Mouse (Mus musculus): ENCODE results near the gene Zfp511. TPM values are rescaled to one million over a fixed set of nuclear protein-coding genes. Genes with fewer than 3 reads are reported as not detected.

Gene Zfp511
- polyA plus RNA-seq, 1 experiment from 2014 or later = 37.2 TPM

DNA sequence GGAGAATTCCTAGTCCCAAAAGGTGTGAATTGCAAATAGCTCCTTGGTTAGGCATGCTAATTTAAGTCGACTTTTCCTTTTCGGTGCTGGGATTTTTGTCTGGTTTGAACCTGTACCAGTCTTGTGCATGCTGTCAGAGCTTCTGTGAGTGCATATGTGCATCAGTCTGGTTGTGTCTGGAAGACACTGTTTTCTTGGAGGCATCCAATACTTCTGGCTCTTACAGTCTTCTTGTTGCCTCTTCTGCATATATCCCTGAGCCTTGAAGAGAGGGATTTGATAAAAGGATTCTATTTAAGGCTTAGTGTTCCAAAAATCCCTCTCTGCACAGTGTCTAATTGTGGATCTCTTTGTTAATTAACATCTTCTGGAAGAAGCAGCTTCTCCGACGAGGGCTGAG, 17.9 kb downstream of the Zfp511 start:
- H3K27ac ChIP-seq = no peak overlapping the region
- H3K9me3 ChIP-seq = no peaks in the 10 kb centered on the region
- peaks cover 89% of the 10 kb centered on the region for H3K27me3 ChIP-seq
- no peak overlapping the region for H3K4me2 ChIP-seq
- H3K4me1 ChIP-seq = peaks cover 17% of the 10 kb centered on the region
- H3K36me3 ChIP-seq = no peaks in the 10 kb centered on the region
- H3K9ac ChIP-seq = no peak overlapping the region
- 72% methylated on average over 4 of the region's 4 CpGs for WGBS
- no peak for ATAC-seq (ENCODE audit: insufficient number of reproducible peaks, low FRiP score, low TSS enrichment, low read depth)
- no peak overlapping the region for H3K4me3 ChIP-seq

DNA sequence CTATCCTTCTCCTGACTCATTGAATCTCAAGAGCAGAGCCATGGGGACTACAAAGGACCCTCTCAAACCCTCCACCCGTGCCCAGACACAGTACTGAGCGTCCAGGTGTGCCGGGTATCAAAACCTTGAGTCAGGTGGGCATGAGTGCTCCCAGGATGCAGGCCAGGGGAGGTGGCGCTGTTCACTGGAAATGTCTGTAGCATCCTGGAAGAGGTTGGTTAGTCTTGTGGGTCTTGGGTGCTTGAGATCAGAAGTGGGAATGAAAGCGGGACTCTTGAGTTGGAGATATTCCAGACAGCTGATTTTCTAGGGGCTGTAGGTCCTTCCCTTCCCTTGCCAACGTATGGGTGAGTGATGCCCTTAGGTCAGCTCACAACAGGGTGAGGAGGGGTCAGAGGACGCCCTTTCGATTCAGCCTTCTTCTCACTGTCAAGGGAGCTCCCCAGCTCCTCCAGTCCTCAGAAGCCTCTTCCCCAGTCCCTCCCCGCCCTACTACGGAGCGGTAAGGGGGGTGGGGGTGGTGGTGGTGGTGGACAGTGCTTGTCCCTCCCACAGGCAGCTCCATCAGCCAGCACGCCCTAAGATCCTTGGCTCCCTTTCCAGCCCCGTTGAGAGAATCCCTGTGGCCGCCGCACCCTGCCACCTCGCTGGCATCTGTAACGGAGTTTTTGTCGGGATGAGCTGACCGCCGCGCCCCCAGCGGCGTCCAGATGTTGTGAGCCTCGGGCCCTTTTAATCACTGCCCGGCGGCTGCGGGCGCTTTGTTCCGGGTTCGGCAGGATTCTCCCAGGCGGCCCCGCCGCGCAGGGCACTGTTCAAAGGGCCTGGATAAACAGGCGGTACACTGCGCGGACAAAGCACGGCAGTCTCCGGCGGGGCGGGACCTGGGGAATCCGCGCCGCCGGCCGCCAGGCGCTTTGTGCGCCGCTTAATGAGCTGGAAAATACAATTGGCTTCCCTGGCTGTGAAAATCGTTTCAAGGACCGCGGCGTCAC, 21.5 kb downstream of the Zfp511 start:
- H3K27me3 ChIP-seq = peaks cover 91% of the 10 kb centered on the region

DNA sequence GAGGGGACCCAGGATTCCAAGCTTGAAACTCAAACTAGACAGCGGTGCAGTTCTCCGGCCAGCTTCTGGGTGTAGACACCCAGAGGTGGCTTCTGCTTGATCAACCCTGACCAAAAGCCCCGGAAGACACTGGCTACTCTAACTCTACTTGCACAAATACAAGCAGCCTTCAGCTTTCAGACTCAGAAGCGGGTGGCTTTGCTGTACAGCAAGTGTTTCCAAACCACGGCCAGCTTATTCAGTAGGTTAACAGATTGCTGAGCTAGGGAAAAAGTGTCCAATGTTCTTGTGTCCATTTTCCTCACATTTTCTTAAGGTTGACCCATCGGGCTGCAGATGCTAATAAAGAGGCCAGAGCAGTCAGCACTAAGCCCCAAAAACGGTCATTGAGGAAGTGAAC, 22.3 kb downstream of the Zfp511 start:
- Histone ChIP-seq H3K9me3 (no peaks in the 10 kb centered on the region), H3K4me1 (peaks cover 21% of the 10 kb centered on the region), H3K4me2 (peak overlapping the region; percentile 86), H3K9ac (no peak overlapping the region), H3K36me3 (no peaks in the 10 kb centered on the region), H3K27me3 (peaks cover 91% of the 10 kb centered on the region), H3K4me3 (peak overlapping the region; percentile 44), H3K27ac (no peak overlapping the region)
- no peak for ATAC-seq (ENCODE audit: insufficient number of reproducible peaks, low FRiP score, low TSS enrichment, low read depth)
- 28% methylated on average over 7 of the region's 7 CpGs for WGBS

More for the DNA sequence above, 21.5 kb downstream of the Zfp511 start:
- ATAC-seq (ENCODE audit: insufficient number of reproducible peaks, low FRiP score, low TSS enrichment, low read depth) = 0 out of 2 replicates have a peak, but pooled peaks have one; percentile 40
- H3K36me3 ChIP-seq = no peaks in the 10 kb centered on the region
- peak overlapping the region; percentile 86 for H3K4me2 ChIP-seq
- H3K9ac ChIP-seq = peak overlapping the region; percentile 23; the same call in 1 of the 2 replicates
- H3K4me3 ChIP-seq = peak overlapping the region; percentile 44
- H3K4me1 ChIP-seq = peaks cover 21% of the 10 kb centered on the region
- no peaks in the 10 kb centered on the region for H3K9me3 ChIP-seq
- no peak overlapping the region for H3K27ac ChIP-seq
- WGBS = 4% methylated on average over 53 of the region's 53 CpGs

DNA sequence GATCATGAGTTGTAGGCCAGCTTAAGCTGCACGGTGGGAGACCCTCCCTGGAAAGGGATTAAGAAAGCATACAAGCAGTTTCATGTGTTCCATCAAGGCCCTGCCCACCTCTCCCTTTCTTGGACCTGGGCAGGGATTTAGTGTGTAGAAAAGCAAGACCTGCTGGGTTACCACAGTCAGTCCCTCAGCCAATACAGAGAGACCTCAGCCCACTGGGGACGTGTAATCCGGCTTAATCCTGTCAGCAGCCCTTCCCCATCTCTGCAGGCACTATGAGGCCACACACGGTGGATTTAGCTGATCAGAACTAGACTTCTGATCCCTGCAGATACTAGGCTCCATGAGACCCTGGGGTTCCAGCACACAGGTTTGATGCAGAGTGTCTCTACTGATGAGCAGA, 23.4 kb downstream of the Zfp511 start:
- WGBS = 53% methylated on average over 4 of the region's 4 CpGs
- H3K9me3 ChIP-seq = no peaks in the 10 kb centered on the region
- H3K4me2 ChIP-seq = no peak overlapping the region
- H3K36me3 ChIP-seq = no peaks in the 10 kb centered on the region
- H3K4me3 ChIP-seq = no peak overlapping the region
- peaks cover 21% of the 10 kb centered on the region for H3K4me1 ChIP-seq
- ATAC-seq (ENCODE audit: insufficient number of reproducible peaks, low FRiP score, low TSS enrichment, low read depth) = no peak
- no peak overlapping the region for H3K9ac ChIP-seq
- no peak overlapping the region for H3K27ac ChIP-seq
- H3K27me3 ChIP-seq = peaks cover 93% of the 10 kb centered on the region

DNA sequence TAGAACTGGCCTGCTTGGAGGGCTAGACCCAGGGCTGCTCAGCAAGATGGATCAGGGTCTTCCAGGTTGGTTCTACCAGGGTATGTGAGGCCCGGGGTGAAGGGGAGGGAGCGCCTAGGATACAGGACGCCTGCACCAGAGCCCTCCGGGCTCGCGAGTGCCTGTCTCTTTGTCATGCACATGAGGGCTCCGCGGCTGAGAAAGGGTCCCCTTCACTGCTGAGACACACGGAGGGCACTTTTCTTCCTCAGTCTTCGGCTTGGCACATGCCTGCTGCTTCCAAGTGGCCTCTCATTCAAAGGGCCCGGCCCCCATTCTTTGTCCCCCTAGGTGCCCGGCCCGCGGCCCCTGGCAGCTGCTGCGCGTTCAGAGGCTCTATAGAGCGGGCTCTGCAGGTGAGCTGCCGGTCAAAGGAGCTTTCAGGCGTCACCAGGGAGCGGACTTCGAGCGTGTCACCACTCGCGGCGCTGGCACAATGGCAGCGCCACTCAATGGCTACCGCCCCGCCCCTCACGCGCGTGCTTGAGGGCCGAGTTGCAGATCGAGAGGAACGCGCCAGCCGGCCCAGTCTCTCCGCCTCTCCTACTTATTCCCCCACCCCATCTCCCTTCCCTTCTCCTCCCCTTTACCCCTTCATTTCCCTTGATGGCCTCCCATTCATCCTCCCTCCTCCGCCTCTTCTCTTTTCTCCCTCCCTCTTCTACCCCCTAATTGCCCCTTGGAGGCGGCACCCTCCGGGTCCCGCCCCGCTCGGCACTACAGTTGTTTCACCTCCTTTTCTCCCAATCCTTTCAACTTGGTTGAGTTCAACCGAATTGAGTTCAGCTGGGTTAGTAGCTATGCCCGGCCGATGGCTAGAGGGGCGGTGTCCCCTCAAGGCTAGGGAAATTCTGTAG, 25.0 kb downstream of the Zfp511 start:
- H3K4me1 ChIP-seq = peaks cover 21% of the 10 kb centered on the region
- no peak overlapping the region for H3K27ac ChIP-seq
- peak overlapping the region; percentile 83 for H3K4me2 ChIP-seq
- peak overlapping the region; percentile 38 for H3K4me3 ChIP-seq
- ATAC-seq (ENCODE audit: insufficient number of reproducible peaks, low FRiP score, low TSS enrichment, low read depth) = no peak
- WGBS = 2% methylated on average over 46 of the region's 47 CpGs
- H3K9ac ChIP-seq = no peak overlapping the region
- peaks cover 93% of the 10 kb centered on the region for H3K27me3 ChIP-seq
- no peaks in the 10 kb centered on the region for H3K36me3 ChIP-seq
- no peaks in the 10 kb centered on the region for H3K9me3 ChIP-seq

DNA sequence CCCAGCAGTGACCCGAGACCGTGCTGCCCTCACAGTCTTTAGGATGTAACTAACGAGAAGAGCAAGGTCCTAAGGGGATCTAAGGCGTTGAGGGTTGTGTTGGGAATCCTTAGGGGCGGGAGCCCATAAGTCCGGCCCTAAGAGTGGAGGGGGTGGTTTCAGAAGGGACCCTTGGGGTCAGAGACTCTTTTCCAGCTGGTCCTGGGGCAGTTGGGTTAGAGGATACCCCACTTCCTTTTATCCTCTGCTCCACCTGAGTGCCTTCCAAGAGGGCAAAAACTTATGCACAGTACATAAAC, 25.6 kb downstream of the Zfp511 start:
- no peak overlapping the region for H3K9ac ChIP-seq
- H3K4me1 ChIP-seq = peaks cover 21% of the 10 kb centered on the region
- 9% methylated on average over 6 of the region's 6 CpGs for WGBS
- H3K27ac ChIP-seq = no peak overlapping the region
- peaks cover 87% of the 10 kb centered on the region for H3K27me3 ChIP-seq
- peak overlapping the region; percentile 83 for H3K4me2 ChIP-seq
- H3K4me3 ChIP-seq = peak overlapping the region; percentile 38; the same call in 1 of the 2 replicates
- no peaks in the 10 kb centered on the region for H3K9me3 ChIP-seq
- ATAC-seq (ENCODE audit: insufficient number of reproducible peaks, low FRiP score, low TSS enrichment, low read depth) = no peak
- H3K36me3 ChIP-seq = no peaks in the 10 kb centered on the region

DNA sequence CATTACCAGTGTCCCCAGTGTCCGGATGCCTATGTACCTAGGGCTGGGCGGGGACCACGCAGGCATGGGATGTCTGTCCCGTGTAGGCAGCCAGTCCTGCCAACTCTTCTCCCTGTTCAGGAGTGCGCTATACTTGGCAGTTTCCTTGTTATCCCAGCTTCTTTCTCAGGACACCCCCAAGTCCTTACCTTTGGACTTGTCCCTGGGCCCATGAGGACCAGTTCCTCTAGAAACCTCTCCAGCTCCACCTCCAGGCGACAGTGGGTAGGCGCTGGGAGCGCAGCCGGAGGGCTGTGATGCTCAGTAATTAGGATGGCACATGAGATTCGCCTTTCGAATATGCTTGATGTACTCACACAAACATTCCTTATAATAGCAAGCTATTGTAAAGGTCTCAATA, 26.1 kb downstream of the Zfp511 start:
- H3K4me2 ChIP-seq = no peak overlapping the region
- H3K9me3 ChIP-seq = no peaks in the 10 kb centered on the region
- H3K27ac ChIP-seq = no peak overlapping the region
- peaks cover 21% of the 10 kb centered on the region for H3K4me1 ChIP-seq
- H3K27me3 ChIP-seq = peaks cover 82% of the 10 kb centered on the region
- no peaks in the 10 kb centered on the region for H3K36me3 ChIP-seq
- no peak overlapping the region for H3K9ac ChIP-seq
- no peak overlapping the region for H3K4me3 ChIP-seq
- ATAC-seq (ENCODE audit: insufficient number of reproducible peaks, low FRiP score, low TSS enrichment, low read depth) = no peak
- WGBS = 23% methylated on average over 11 of the region's 11 CpGs

DNA sequence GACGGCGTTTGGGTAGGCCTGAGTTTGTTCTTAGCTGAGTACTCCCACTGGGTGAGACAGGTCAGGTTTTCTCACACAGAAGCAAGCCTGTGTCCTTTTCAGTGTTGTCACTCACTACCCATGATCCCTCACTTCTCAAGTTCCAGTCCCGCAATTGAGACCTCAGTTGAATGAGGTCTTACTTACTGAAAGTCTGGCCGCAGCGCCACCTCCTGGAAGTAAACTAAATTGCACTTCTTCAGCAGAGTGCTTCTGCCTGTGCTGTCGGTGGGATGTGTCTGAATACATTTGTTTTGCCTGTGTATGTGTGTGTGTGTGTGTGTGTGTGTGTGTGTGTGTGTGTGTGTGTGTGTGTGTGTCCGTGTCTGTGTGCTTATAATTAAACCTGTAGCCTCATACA, 26.9 kb downstream of the Zfp511 start:
- Histone ChIP-seq H3K27ac (no peak overlapping the region), H3K9ac (no peak overlapping the region), H3K36me3 (no peaks in the 10 kb centered on the region), H3K27me3 (peaks cover 74% of the 10 kb centered on the region), H3K4me1 (peaks cover 15% of the 10 kb centered on the region), H3K9me3 (no peaks in the 10 kb centered on the region), H3K4me2 (no peak overlapping the region), H3K4me3 (no peak overlapping the region)
- 22% methylated on average over 7 of the region's 7 CpGs for WGBS
- no peak for ATAC-seq (ENCODE audit: insufficient number of reproducible peaks, low FRiP score, low TSS enrichment, low read depth)

DNA sequence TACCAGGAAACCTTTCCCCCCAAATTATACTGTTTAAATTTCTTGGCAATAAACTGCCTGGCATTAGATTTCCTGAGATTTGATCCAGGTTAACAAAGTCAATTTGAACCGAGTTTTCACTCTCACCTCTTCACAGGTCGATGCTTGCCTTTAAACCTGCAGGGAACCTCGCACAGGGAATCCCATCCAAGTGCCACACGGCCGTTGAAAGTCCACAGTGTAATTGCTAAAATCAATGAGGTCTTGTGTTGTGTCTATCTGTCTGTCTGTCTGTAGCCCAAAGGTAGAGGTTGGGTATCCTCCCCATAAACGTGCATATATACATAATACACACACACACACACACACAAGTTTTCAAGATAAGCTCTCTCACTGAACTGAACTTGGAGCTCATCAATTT, 31.2 kb downstream of the Zfp511 start:
- WGBS = 56% methylated on average over 6 of the region's 6 CpGs
- no peak overlapping the region for H3K4me3 ChIP-seq
- H3K4me2 ChIP-seq = no peak overlapping the region
- H3K4me1 ChIP-seq = no peaks in the 10 kb centered on the region
- H3K9ac ChIP-seq = no peak overlapping the region
- no peak overlapping the region for H3K27ac ChIP-seq
- peaks cover 52% of the 10 kb centered on the region for H3K27me3 ChIP-seq
- no peaks in the 10 kb centered on the region for H3K9me3 ChIP-seq
- H3K36me3 ChIP-seq = no peaks in the 10 kb centered on the region
- no peak for ATAC-seq (ENCODE audit: insufficient number of reproducible peaks, low FRiP score, low TSS enrichment, low read depth)

DNA sequence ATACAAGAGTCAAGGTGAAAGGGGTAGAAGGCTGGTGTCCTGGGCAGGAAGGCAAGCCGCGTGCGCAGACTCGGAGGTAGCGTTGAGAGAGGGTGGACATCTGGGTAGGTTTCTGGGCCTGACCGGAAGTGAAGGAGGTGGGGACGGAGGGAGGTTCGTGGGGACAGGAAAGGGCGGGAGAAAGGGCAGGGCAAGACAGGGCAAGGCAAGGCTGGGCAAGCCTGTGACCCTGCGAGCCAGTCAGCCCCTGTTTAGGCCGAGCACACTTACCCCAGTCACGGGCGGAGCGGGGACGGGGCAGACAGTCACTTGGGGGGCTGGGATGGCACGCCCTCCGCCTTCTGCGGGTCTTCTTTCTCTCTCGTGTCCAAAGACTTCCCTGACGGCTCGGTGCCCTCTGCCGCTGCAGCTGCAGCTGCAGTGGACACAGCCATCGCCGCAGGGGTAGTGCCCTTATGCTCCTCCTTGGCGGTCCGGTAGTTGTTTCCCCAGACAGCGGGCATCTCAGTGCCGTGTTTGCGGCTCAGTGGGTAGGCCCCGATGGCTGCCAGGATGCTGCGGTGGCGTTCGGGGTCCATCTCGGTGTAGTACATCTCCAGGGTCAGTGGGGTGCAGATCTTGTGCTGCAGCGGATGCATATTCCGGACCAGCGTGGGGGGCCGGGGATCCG, 34.0 kb downstream of the Zfp511 start:
- H3K4me1 ChIP-seq = no peaks in the 10 kb centered on the region
- no peaks in the 10 kb centered on the region for H3K36me3 ChIP-seq
- H3K9me3 ChIP-seq = no peaks in the 10 kb centered on the region
- H3K27me3 ChIP-seq = peaks cover 34% of the 10 kb centered on the region
- no peak overlapping the region for H3K27ac ChIP-seq
- H3K4me3 ChIP-seq = 0 out of 2 replicates have a peak overlapping the region, but pooled peaks have one; percentile 14
- no peak for ATAC-seq (ENCODE audit: insufficient number of reproducible peaks, low FRiP score, low TSS enrichment, low read depth)
- 0 out of 2 replicates have a peak overlapping the region, but pooled peaks have one; percentile 23 for H3K9ac ChIP-seq
- peak overlapping the region; percentile 40 for H3K4me2 ChIP-seq
- 31% methylated on average over 39 of the region's 39 CpGs for WGBS

DNA sequence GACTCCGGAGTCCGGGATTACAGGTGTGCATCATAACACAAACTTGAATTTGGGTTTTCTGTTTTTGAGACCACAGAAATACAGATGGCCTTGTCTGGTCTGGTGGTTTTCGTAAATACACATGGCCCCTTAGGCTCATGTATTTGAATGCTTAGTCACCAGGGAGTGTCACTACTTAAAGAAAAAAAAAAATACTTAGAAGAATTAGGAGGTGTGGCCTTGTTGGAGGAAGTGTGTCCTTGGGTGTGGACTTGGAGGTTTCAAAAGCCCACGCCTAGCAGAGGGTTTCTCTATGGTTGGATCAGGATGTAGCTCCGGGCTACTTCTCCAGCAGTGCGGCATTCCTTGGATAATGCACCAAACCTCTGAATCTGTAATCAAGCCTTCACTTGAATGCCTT, 41.5 kb downstream of the Zfp511 start:
- peaks cover 14% of the 10 kb centered on the region for H3K4me1 ChIP-seq
- H3K9ac ChIP-seq = no peak overlapping the region
- peaks cover 46% of the 10 kb centered on the region for H3K27me3 ChIP-seq
- no peak overlapping the region for H3K4me2 ChIP-seq
- ATAC-seq (ENCODE audit: insufficient number of reproducible peaks, low FRiP score, low TSS enrichment, low read depth) = no peak
- WGBS = 73% methylated on average over 6 of the region's 6 CpGs
- no peaks in the 10 kb centered on the region for H3K36me3 ChIP-seq
- no peak overlapping the region for H3K4me3 ChIP-seq
- H3K9me3 ChIP-seq = no peaks in the 10 kb centered on the region
- no peak overlapping the region for H3K27ac ChIP-seq
